Mouse (Mus musculus): ENCODE data around the gene 4930539E08Rik.

GRCm38 (mm10) chr17:28936133-28936532 is 21.0 kb upstream of the 4930539E08Rik start:
- TF ChIP-seq CTCF (IDR thresholded peaks at IDR 0.05; ENCODE audit: control insufficient read depth, insufficient read depth, low read length) (no peak), POLR2A (IDR thresholded peaks at IDR 0.05; ENCODE audit: borderline replicate concordance, control insufficient read depth, low read depth, low read length) (no peak)

All from bone marrow, adult 2 months (tissue).